Mouse (Mus musculus) cerebellum, adult 9-11 months (tissue): ENCODE results near the gene Ccdc85b.
A peak's percentile ranks its signal among the peaks of the same experiment; 100 is the strongest.
"Not testable (repeated sequence)": the region's sequence is repeated elsewhere in the genome, so short reads cannot be mapped to it uniquely, and the experiment has no call there.

Experiments
- DNase-seq: peaks from one replicate; pipeline ENCODE4 v3.0.0; 2022

The Ccdc85b gene

GRCm38 (mm10) chr19:5457746-5458442, at the start of gene Ccdc85b:
TSS of gene Ccdc85b (minus strand) at chr19:5457894.
- DNase-seq: peak; percentile 41

- no peak for DNase-seq
These were observed 46.0 kb upstream of the Ccdc85b start, which contains the start of gene 1700020D05Rik for GRCm38 (mm10) chr19:5503687-5504086. TSS of gene 1700020D05Rik (minus strand) at chr19:5503787.

- no peak for DNase-seq
These were observed 42.7 kb upstream of the Ccdc85b start for GRCm38 (mm10) chr19:5500330-5500875.

GRCm38 (mm10) chr19:5496052-5496370, 38.3 kb upstream of the Ccdc85b start:
- DNase-seq: no peak

GRCm38 (mm10) chr19:5495353-5496051, 37.8 kb upstream of the Ccdc85b start:
- DNase-seq: peak; percentile 44

- no peak for DNase-seq
These were observed 36.6 kb upstream of the Ccdc85b start for GRCm38 (mm10) chr19:5494314-5494713.

- peak; percentile 57 for DNase-seq
These were observed 35.6 kb upstream of the Ccdc85b start for GRCm38 (mm10) chr19:5493301-5493721.

- DNase-seq: peak; percentile 39
These were observed 34.9 kb upstream of the Ccdc85b start for GRCm38 (mm10) chr19:5492641-5493040.

- DNase-seq: no peak
These were observed 33.4 kb upstream of the Ccdc85b start for GRCm38 (mm10) chr19:5490898-5491708.

GRCm38 (mm10) chr19:5490313-5490897, 32.7 kb upstream of the Ccdc85b start, which contains the start of gene Cfl1:
TSS of gene Cfl1 (plus strand) at chr19:5490455.
- DNase-seq: no peak

GRCm38 (mm10) chr19:5489721-5490120, 32.0 kb upstream of the Ccdc85b start:
- not testable (repeated sequence) for DNase-seq

- DNase-seq: no peak
These were observed 31.3 kb upstream of the Ccdc85b start for GRCm38 (mm10) chr19:5488878-5489571.

GRCm38 (mm10) chr19:5487768-5488550, 30.3 kb upstream of the Ccdc85b start, which contains the start of gene Mus81:
TSS of gene Mus81 (minus strand) at chr19:5488402.
- DNase-seq: no peak

- DNase-seq: no peak
These were observed 29.1 kb upstream of the Ccdc85b start for GRCm38 (mm10) chr19:5486771-5487170.

GRCm38 (mm10) chr19:5486286-5486685, 28.6 kb upstream of the Ccdc85b start:
- no peak for DNase-seq

GRCm38 (mm10) chr19:5485821-5486220, 28.1 kb upstream of the Ccdc85b start:
- DNase-seq: no peak

- no peak for DNase-seq
These were observed 27.7 kb upstream of the Ccdc85b start for GRCm38 (mm10) chr19:5485371-5485770.

GRCm38 (mm10) chr19:5484496-5484895, 26.8 kb upstream of the Ccdc85b start:
- peak; percentile 33 for DNase-seq

GRCm38 (mm10) chr19:5483386-5484359, 26.0 kb upstream of the Ccdc85b start:
- no peak for DNase-seq

GRCm38 (mm10) chr19:5481398-5481797, 23.7 kb upstream of the Ccdc85b start:
- no peak for DNase-seq
